Mouse (Mus musculus): ENCODE data around the gene Akr1c12. TPM values are rescaled to one million over a fixed set of nuclear protein-coding genes. Genes with fewer than 3 reads are reported as not detected.

Gene Akr1c12
- not detected in 2 replicates for polyA plus RNA-seq (2012; ENCODE audit: low replicate concordance)

GRCm38 (mm10) chr13:4279284-4279683, at the start of gene Akr1c12:
Gene Akr1c12, minus strand, starts transcription at chr13:4279433.

GRCm38 (mm10) chr13:4228441-4228840, 50.8 kb downstream of the Akr1c12 start, which contains the start of gene Akr1c19:
Gene Akr1c19, plus strand, starts transcription at chr13:4228700.

Other genes starting within 250 kb of the Akr1c12 start
- not detected in 2 replicates for gene Akr1c14, start 230.4 kb downstream of the Akr1c12 start, polyA plus RNA-seq (2012; ENCODE audit: low replicate concordance)
- gene Akr1c18, start 128.8 kb downstream of the Akr1c12 start, polyA plus RNA-seq (2012; ENCODE audit: low replicate concordance) = not detected in 2 replicates
- 0.14 and 0.55 TPM in 2 replicates for gene Akr1c13, start 88.3 kb downstream of the Akr1c12 start, polyA plus RNA-seq (2012; ENCODE audit: low replicate concordance)
- not detected in 2 replicates for gene Akr1c19, start 50.7 kb downstream of the Akr1c12 start, polyA plus RNA-seq (2012; ENCODE audit: low replicate concordance)
- not detected in 2 replicates for gene Akr1c6, start 154.9 kb upstream of the Akr1c12 start, polyA plus RNA-seq (2012; ENCODE audit: low replicate concordance)
- gene Akr1c20, start 243.9 kb upstream of the Akr1c12 start, polyA plus RNA-seq (2012; ENCODE audit: low replicate concordance) = not detected in 2 replicates

All from hematopoietic multipotent progenitor cell, adult 10-12 weeks (in vitro differentiated cells).